8 mouse cellular contexts compared by ENCODE assay signal in the genomic region with DNA sequence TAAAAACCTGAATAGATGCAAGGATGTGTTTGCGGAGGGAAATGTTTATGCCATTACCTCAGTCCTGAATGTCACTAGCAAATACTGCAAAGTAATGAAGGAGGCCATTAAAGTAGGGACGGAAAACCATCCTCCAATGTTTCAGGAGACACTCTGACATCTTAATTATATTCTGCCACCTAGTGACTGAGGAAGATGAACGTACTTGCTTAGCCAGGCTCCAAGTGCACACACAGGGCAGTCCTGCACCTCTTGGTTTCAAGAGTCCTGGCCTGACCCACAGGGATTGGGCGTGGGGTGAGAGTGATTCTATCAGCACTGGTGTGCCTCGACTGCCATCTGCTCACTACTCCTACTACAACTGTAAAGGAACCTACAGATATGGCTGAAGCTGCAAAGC.
DNase-seq lines count a peak whose midpoint lies in the region; ATAC-seq and TF ChIP-seq lines count a peak whose summit lies in the region.

No protein-coding gene starts in this region.

- H3K4me1 ChIP-seq in kidney, embryonic 15.5 days: no peaks in the 10 kb centered on the region
- H3K4me1 ChIP-seq in ES-E14 (ENCODE audit: control insufficient read depth in 2 of 2, insufficient read depth in 2 of 2, low read length in 2 of 2, poor library complexity in 1 of 2): peaks cover 4 to 5% of the 10 kb centered on the region in 2 experiments; a peak in 2 of 4 replicates
- no peaks in the 10 kb centered on the region for H3K4me1 ChIP-seq in lung, embryonic 14.5 days (ENCODE audit: insufficient read depth)

- no peak overlapping the region for H3K4me3 ChIP-seq in kidney, embryonic 15.5 days (replicated peaks)
- H3K4me3 ChIP-seq in ES-E14 (ENCODE audit: insufficient read depth in 1 of 2, low read depth in 1 of 2, low read length in 2 of 2, poor library complexity in 1 of 2, severe bottlenecking in 1 of 2): no peak overlapping the region
- H3K4me3 ChIP-seq in lung, embryonic 14.5 days (ENCODE audit: low read depth, low read length): no peak overlapping the region

- no peaks in the 10 kb centered on the region for H3K9me3 ChIP-seq in kidney, embryonic 15.5 days (replicated peaks)
- H3K9me3 ChIP-seq in ES-E14 (ENCODE audit: control insufficient read depth, insufficient read depth, low read depth, low read length): no peaks in the 10 kb centered on the region
- H3K9me3 ChIP-seq in lung, embryonic 14.5 days (ENCODE audit: low read depth, low read length): no peaks in the 10 kb centered on the region

- H3K9ac ChIP-seq in kidney, embryonic 15.5 days: no peak overlapping the region
- no peak overlapping the region for H3K9ac ChIP-seq in ES-E14 (ENCODE audit: insufficient read depth, low read depth, low read length, poor library complexity, severe bottlenecking)
- no peak overlapping the region for H3K9ac ChIP-seq in lung, embryonic 14.5 days

- H3K27ac ChIP-seq in kidney, embryonic 15.5 days: no peak overlapping the region
- H3K27ac ChIP-seq in ES-E14 (ENCODE audit: insufficient read depth, low read depth, low read length, poor library complexity, severe bottlenecking): no peak overlapping the region
- H3K27ac ChIP-seq in lung, embryonic 14.5 days (ENCODE audit: low read depth): no peak overlapping the region

- DNase-seq in kidney, adult 18-20 months: peak; percentile 27
- DNase-seq in ES-E14 (ENCODE audit: low read depth, low spot score): no peak
- DNase-seq in brain, embryonic 14.5 days (ENCODE audit: low read depth): peak; percentile 78
- peak; percentile 6 for DNase-seq in induced T-regulatory cell, adult 2 months (ENCODE audit: low read depth)
- DNase-seq in lung, embryonic 14.5 days: peak; percentile 78
- no peak for DNase-seq in thymus, postnatal 14 days

- H3K27me3 ChIP-seq in kidney, embryonic 15.5 days: no peaks in the 10 kb centered on the region
- H3K27me3 ChIP-seq in lung, embryonic 14.5 days (ENCODE audit: insufficient read depth, low read length): no peaks in the 10 kb centered on the region

- no peak for ATAC-seq in kidney, embryonic 15.5 days (replicated peaks; ENCODE audit: low FRiP score)
- ATAC-seq in lung, embryonic 14.5 days (ENCODE audit: insufficient read depth): peak; percentile 65; the same call in 1 of the 2 replicates
- ATAC-seq in erythroid progenitor cell, adult 5-6 weeks (replicated peaks; ENCODE audit: low FRiP score, poor library complexity, severe bottlenecking): no peak

- no peaks in the 10 kb centered on the region for H3K36me3 ChIP-seq in kidney, embryonic 15.5 days
- H3K36me3 ChIP-seq in ES-E14 (ENCODE audit: control insufficient read depth, insufficient read depth, low read length, poor library complexity, severe bottlenecking): no peaks in the 10 kb centered on the region
- H3K36me3 ChIP-seq in lung, embryonic 14.5 days (ENCODE audit: insufficient read depth): no peaks in the 10 kb centered on the region

- in situ Hi-C loops in ES-E14 (cut with MboI; ENCODE audit: low sequenced_read_pairs in 2 of 2, unreplicated experiment in 2 of 2): no loop called here

- H3K4me2 ChIP-seq in kidney, embryonic 15.5 days: no peak overlapping the region
- H3K4me2 ChIP-seq in lung, embryonic 14.5 days: no peak overlapping the region

- 32% methylated on average over 5 of the region's 5 CpGs for WGBS in kidney, embryonic 15.5 days
- 24% methylated on average over 5 of the region's 5 CpGs for WGBS in lung, embryonic 14.5 days

- peak; percentile 37; the same call in 1 of the 2 replicates for TF ChIP-seq CTCF in brain, embryonic 14.5 days (IDR thresholded peaks at IDR 0.05; ENCODE audit: borderline replicate concordance, extremely low read depth, insufficient read depth, insufficient read length)
- TF ChIP-seq CTCF in lung, embryonic 14.5 days (IDR thresholded peaks at IDR 0.05; ENCODE audit: low read depth): peak; percentile 67

- no peak for TF ChIP-seq POLR2A in brain, embryonic 14.5 days (IDR thresholded peaks at IDR 0.05; ENCODE audit: borderline replicate concordance, extremely low read depth, insufficient read depth, insufficient read length, poor library complexity, severe bottlenecking)

TF ChIP-seq in ES-E14, 5 proteins besides CTCF, POLR2A, EP300 and RAD21:
- peak; percentile 40; the same call in 1 of the 2 replicates for TF ChIP-seq ZC3H11A (IDR thresholded peaks at IDR 0.05; ENCODE audit: borderline replicate concordance, low read depth, low read length)
- TF ChIP-seq MAFK (IDR thresholded peaks at IDR 0.05; ENCODE audit: insufficient read depth, low read depth, low read length): no peak

Comparison
In these comparisons a context has a peak if more than half of its experiments do, and no peak if none do; other contexts are left out.
1. DNase-seq: peak in kidney, adult 18-20 months (single experiment), brain, embryonic 14.5 days (single experiment), induced T-regulatory cell, adult 2 months (single experiment) and lung, embryonic 14.5 days (single experiment); none in ES-E14 (single experiment) and thymus, postnatal 14 days (single experiment).